Mouse (Mus musculus) lung, embryonic 14.5 days (tissue): ENCODE data around the gene Kcnk4. TPM values are rescaled to one million over a fixed set of nuclear protein-coding genes. Genes with fewer than 3 reads are reported as not detected.

ENCODE experiments used
- ATAC-seq: fragments of 200-750 bp; cut with Nextera tagmentation; 2 replicates; pipeline ENCODE4 v1.8.0; 2017; ENCODE audit warnings: mild to moderate bottlenecking, moderate TSS enrichment, moderate library complexity; ENCODE audit not compliant: insufficient read depth
- DNase-seq: peaks from one replicate; pipeline ENCODE4 v3.0.0-alpha.2; 2015
- H3K27ac ChIP-seq: fragments of 300-500 bp; sonication (generic); 2 replicates; pipeline ENCODE4 v1.5.1; 2014; ENCODE audit warnings: low read depth, mild to moderate bottlenecking, moderate library complexity
- H3K27me3 ChIP-seq: fragments of 300-500 bp; sonication (generic); 2 replicates; pipeline ENCODE4 v1.6.1; 2014; ENCODE audit warnings: low read length, control low read depth; ENCODE audit not compliant: insufficient read depth
- H3K36me3 ChIP-seq: fragments of 300-500 bp; sonication (generic); 2 replicates; pipeline ENCODE4 v1.6.1; 2014; ENCODE audit warnings: control low read depth; ENCODE audit not compliant: insufficient read depth
- H3K4me1 ChIP-seq: fragments of 300-500 bp; sonication (generic); 2 replicates; pipeline ENCODE4 v1.6.1; 2014; ENCODE audit warnings: antibody characterized with exemption, control low read depth; ENCODE audit not compliant: insufficient read depth
- H3K4me2 ChIP-seq: fragments of 300-500 bp; sonication (generic); 2 replicates; pipeline ENCODE4 v1.6.1; 2014; ENCODE audit warnings: mild to moderate bottlenecking
- H3K4me3 ChIP-seq: fragments of 300-500 bp; sonication (generic); 2 replicates; pipeline ENCODE4 v1.5.1; 2014; ENCODE audit warnings: low read depth, low read length
- H3K9ac ChIP-seq: fragments of 300-500 bp; sonication (generic); 2 replicates; pipeline ENCODE4 v1.6.1; 2014
- H3K9me3 ChIP-seq: fragments of 300-500 bp; sonication (generic); 2 replicates; pipeline ENCODE4 v1.6.1; 2016; ENCODE audit warnings: low read depth, low read length, control low read depth
- CTCF ChIP-seq: IDR thresholded peaks from 2 replicates; pipeline ENCODE4 v1.5.1; 2016; ENCODE audit warnings: antibody characterized with exemption, low read depth
- WGBS: fragments of 180-500 bp; shearing (Covaris S2); extraction: QIAGEN DNeasy Blood & Tissue Kit; methylation state at CpG from one replicate; pipeline ENCODE4 v1.1.7; 2014; 5-methylcytosine and 5-hydroxymethylcytosine counted together
- polyA plus RNA-seq: library from polyadenylated mRNA; unstranded; fragments of >200 nt; fragmentation: Nextera tagmentation; extraction: Ambion mirVana; gene quantifications from 2 replicates; pipeline ENCODE4 v1.2.1, GENCODE M21; 2014

Kcnk4 gene
- polyA plus RNA-seq, 1 experiment from 2014 or later: 0.17 TPM

GRCm38 (mm10) chr19:6972247-6972917 lies 38.1 kb upstream of the Kcnk4 start:
- Histone ChIP-seq H3K36me3 (peaks cover 6% of the 10 kb centered on the region), H3K27me3 (no peaks in the 10 kb centered on the region), H3K4me3 (no peak overlapping the region), H3K4me2 (no peak overlapping the region), H3K4me1 (peaks cover 16% of the 10 kb centered on the region), H3K9ac (no peak overlapping the region), H3K9me3 (no peaks in the 10 kb centered on the region), H3K27ac (0 out of 2 replicates have a peak overlapping the region, but pooled peaks have one; percentile 3)
- no peak for TF ChIP-seq CTCF
- no peak for ATAC-seq
- DNase-seq: no peak
- 72% methylated on average over 13 of the region's 13 CpGs for WGBS

- no peak overlapping the region for H3K4me2 ChIP-seq
- DNase-seq: no peak
- H3K4me3 ChIP-seq: no peak overlapping the region
- peaks cover 3% of the 10 kb centered on the region; the same call in 1 of the 2 replicates for H3K36me3 ChIP-seq
- 0 out of 2 replicates have a peak overlapping the region, but pooled peaks have one; percentile 2 for H3K9ac ChIP-seq
- no peaks in the 10 kb centered on the region for H3K27me3 ChIP-seq
- peaks cover 16% of the 10 kb centered on the region for H3K4me1 ChIP-seq
- no peaks in the 10 kb centered on the region for H3K9me3 ChIP-seq
- no peak for ATAC-seq
- WGBS: 27% methylated on average over 6 of the region's 6 CpGs
- 0 out of 2 replicates have a peak overlapping the region, but pooled peaks have one; percentile 3 for H3K27ac ChIP-seq
- no peak for TF ChIP-seq CTCF
Measured at GRCm38 (mm10) chr19:6971644-6972043, 37.3 kb upstream of the Kcnk4 start.

- H3K9ac ChIP-seq: peak overlapping the region; percentile 71
- DNase-seq (no peak), ATAC-seq (no peak)
- WGBS: 23% methylated on average over 11 of the region's 11 CpGs
- no peaks in the 10 kb centered on the region for H3K27me3 ChIP-seq
- peaks cover 13% of the 10 kb centered on the region for H3K36me3 ChIP-seq
- H3K4me1 ChIP-seq: peaks cover 13% of the 10 kb centered on the region
- no peaks in the 10 kb centered on the region for H3K9me3 ChIP-seq
- peak overlapping the region; percentile 70; the same call in 1 of the 2 replicates for H3K4me3 ChIP-seq
- TF ChIP-seq CTCF: no peak
- 0 out of 2 replicates have a peak overlapping the region, but pooled peaks have one; percentile 36 for H3K27ac ChIP-seq
- H3K4me2 ChIP-seq: peak overlapping the region; percentile 89
Measured at GRCm38 (mm10) chr19:6970460-6971085, 36.3 kb upstream of the Kcnk4 start.

- ATAC-seq (peak; percentile 75), DNase-seq (peak; percentile 80)
- WGBS: under 1% methylated on average over 55 of the region's 55 CpGs
- peak; percentile 70 for TF ChIP-seq CTCF
- Histone ChIP-seq H3K36me3 (peaks cover 21% of the 10 kb centered on the region), H3K9me3 (no peaks in the 10 kb centered on the region), H3K9ac (peak overlapping the region; percentile 71), H3K27ac (peak overlapping the region; percentile 42; the same call in 1 of the 2 replicates), H3K4me3 (peak overlapping the region; percentile 70), H3K27me3 (no peaks in the 10 kb centered on the region), H3K4me1 (peaks cover 13% of the 10 kb centered on the region), H3K4me2 (peak overlapping the region; percentile 89)
Measured at GRCm38 (mm10) chr19:6969665-6970381, 35.5 kb upstream of the Kcnk4 start.

- no peak; the same call in 1 of the 2 replicates for ATAC-seq
- TF ChIP-seq CTCF: no peak
Measured at GRCm38 (mm10) chr19:6969291-6969664, 35.0 kb upstream of the Kcnk4 start.

GRCm38 (mm10) chr19:6968491-6969271 lies 34.4 kb upstream of the Kcnk4 start:
- DNase-seq: peak; percentile 45

More at GRCm38 (mm10) chr19:6969291-6969664, 35.0 kb upstream of the Kcnk4 start:
- peaks cover 25% of the 10 kb centered on the region for H3K36me3 ChIP-seq
- H3K4me1 ChIP-seq: peaks cover 13% of the 10 kb centered on the region
- H3K4me2 ChIP-seq: peak overlapping the region; percentile 89
- no peak for DNase-seq
- peak overlapping the region; percentile 42; the same call in 1 of the 2 replicates for H3K27ac ChIP-seq
- peak overlapping the region; percentile 71 for H3K9ac ChIP-seq
- H3K4me3 ChIP-seq: peak overlapping the region; percentile 70
- H3K9me3 ChIP-seq: no peaks in the 10 kb centered on the region
- no peaks in the 10 kb centered on the region for H3K27me3 ChIP-seq
- WGBS: under 1% methylated on average over 20 of the region's 20 CpGs

More at GRCm38 (mm10) chr19:6968491-6969271, 34.4 kb upstream of the Kcnk4 start:
- Histone ChIP-seq H3K4me3 (peak overlapping the region; percentile 70), H3K27ac (peak overlapping the region; percentile 42; the same call in 1 of the 2 replicates), H3K27me3 (no peaks in the 10 kb centered on the region), H3K4me2 (peak overlapping the region; percentile 89), H3K4me1 (peaks cover 13% of the 10 kb centered on the region), H3K9ac (peak overlapping the region; percentile 71), H3K9me3 (no peaks in the 10 kb centered on the region), H3K36me3 (peaks cover 31% of the 10 kb centered on the region)
- no peak for TF ChIP-seq CTCF
- no peak for ATAC-seq
- 5% methylated on average over 15 of the region's 15 CpGs for whole genome bisulfite sequencing
